Mouse (Mus musculus): ENCODE data around the gene Pdzd7.
"Not testable (repeated sequence)": the region's sequence is repeated elsewhere in the genome, so short reads cannot be mapped to it uniquely, and the experiment has no call there.

Gene Pdzd7

GRCm38 (mm10) chr19:45058841-45059240 is 13.3 kb upstream of the Pdzd7 start:
- DNase-seq (ENCODE audit: low read depth, low spot score): no peak

- DNase-seq (ENCODE audit: low read depth, low spot score): peak; percentile 97
Measured at GRCm38 (mm10) chr19:45058113-45058839, 12.8 kb upstream of the Pdzd7 start.

- no peak for DNase-seq (ENCODE audit: low read depth, low spot score)
Measured at GRCm38 (mm10) chr19:45057724-45058112, 12.2 kb upstream of the Pdzd7 start.

- no peak for DNase-seq (ENCODE audit: low read depth, low spot score)
Measured at GRCm38 (mm10) chr19:45056908-45057698, 11.6 kb upstream of the Pdzd7 start.

- no peak for DNase-seq (ENCODE audit: low read depth, low spot score)
Measured at GRCm38 (mm10) chr19:45056364-45056763, 10.8 kb upstream of the Pdzd7 start.

- peak; percentile 81 for DNase-seq (ENCODE audit: low read depth, low spot score)
Measured at GRCm38 (mm10) chr19:45054892-45055690, 9.6 kb upstream of the Pdzd7 start.

- DNase-seq (ENCODE audit: low read depth, low spot score): no peak
Measured at GRCm38 (mm10) chr19:45053451-45053850, 7.9 kb upstream of the Pdzd7 start.

- no peak for DNase-seq (ENCODE audit: low read depth, low spot score)
Measured at GRCm38 (mm10) chr19:45049523-45049922, 4.0 kb upstream of the Pdzd7 start.

GRCm38 (mm10) chr19:45048644-45049365 is 3.3 kb upstream of the Pdzd7 start:
- no peak for DNase-seq (ENCODE audit: low read depth, low spot score)

- DNase-seq (ENCODE audit: low read depth, low spot score): peak; percentile 95
Measured at GRCm38 (mm10) chr19:45047935-45048643, 2.6 kb upstream of the Pdzd7 start.

GRCm38 (mm10) chr19:45047417-45047934 is 2.0 kb upstream of the Pdzd7 start, which contains the start of gene Sfxn3:
TSS of gene Sfxn3 (plus strand) at chr19:45047503.
- peak; percentile 91 for DNase-seq (ENCODE audit: low read depth, low spot score)

GRCm38 (mm10) chr19:45046523-45047321 is 1.2 kb upstream of the Pdzd7 start:
- peak; percentile 78 for DNase-seq (ENCODE audit: low read depth, low spot score)

- DNase-seq (ENCODE audit: low read depth, low spot score): no peak
Measured at GRCm38 (mm10) chr19:45045236-45045635, 281 bp downstream of the Pdzd7 start.

- DNase-seq (ENCODE audit: low read depth, low spot score): no peak
Measured at GRCm38 (mm10) chr19:45044389-45044927, 1.1 kb downstream of the Pdzd7 start.

GRCm38 (mm10) chr19:45040214-45040613 is 5.3 kb downstream of the Pdzd7 start:
- no peak for DNase-seq (ENCODE audit: low read depth, low spot score)

GRCm38 (mm10) chr19:45038198-45038597 is 7.3 kb downstream of the Pdzd7 start:
- DNase-seq (ENCODE audit: low read depth, low spot score): not testable (repeated sequence)

- DNase-seq (ENCODE audit: low read depth, low spot score): no peak
Measured at GRCm38 (mm10) chr19:45036867-45037266, 8.7 kb downstream of the Pdzd7 start.

- DNase-seq (ENCODE audit: low read depth, low spot score): no peak
Measured at GRCm38 (mm10) chr19:45032570-45033332, 12.8 kb downstream of the Pdzd7 start.

GRCm38 (mm10) chr19:45031780-45032179 is 13.7 kb downstream of the Pdzd7 start:
- DNase-seq (ENCODE audit: low read depth, low spot score): no peak
